Mouse (Mus musculus) E14TG2a.4 (cell line): ENCODE results near the gene Mgmt.

Source experiments
- CTCF ChIP-seq: conservative IDR thresholded peaks from 2 replicates; pipeline ENCODE4 v1.5.1; 2014; ENCODE audit warnings: low read length
- NANOG ChIP-seq: IDR thresholded peaks from 2 replicates; pipeline ENCODE4 v1.6.1; 2014; ENCODE audit warnings: borderline replicate concordance, low read length, mixed read lengths

DNA sequence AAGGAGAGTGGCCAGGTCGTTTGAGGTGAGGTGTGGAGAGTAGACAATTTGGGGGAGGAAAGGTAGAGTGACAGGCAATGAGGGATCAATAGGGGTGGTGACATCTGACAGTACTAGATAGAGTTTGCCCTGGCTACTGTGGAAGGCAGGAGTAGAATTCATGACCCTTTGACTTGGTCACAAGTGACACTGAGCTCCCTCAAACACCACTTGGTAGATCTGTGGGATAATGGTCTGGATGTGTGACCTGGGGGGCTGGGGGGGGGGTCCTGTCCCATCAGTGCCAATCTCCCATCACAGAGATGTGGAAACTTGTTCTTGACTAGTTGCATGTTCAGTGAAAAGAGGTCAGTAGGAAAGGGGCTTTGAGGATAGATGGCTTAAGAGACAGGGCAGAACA, 20.0 kb upstream of the Mgmt start:
- TF ChIP-seq CTCF (no peak), NANOG (no peak)
